Mouse (Mus musculus) MEL (cell line): Measurements from ENCODE around the gene Bcan.

ENCODE experiments used
- CTCF ChIP-seq, 3 experiments: IDR thresholded peaks in 2 of 3; conservative IDR thresholded peaks in 1 of 3; 2 replicates each; pipeline ENCODE4 v1.5.1; 2011 to 2012; ENCODE audit warnings: low read length in 3 of 3, low read depth in 2 of 3, mild to moderate bottlenecking in 2 of 3, improper control_type of control experiment in 1 of 3, inconsistent platforms in 1 of 3, mixed read lengths in 1 of 3, moderate library complexity in 1 of 3; ENCODE audit not compliant: control insufficient read depth in 1 of 3, insufficient read depth in 1 of 3, poor library complexity in 1 of 3, severe bottlenecking in 1 of 3
- GABPA ChIP-seq: IDR thresholded peaks from 2 replicates; pipeline ENCODE4 v1.6.1; 2012; ENCODE audit warnings: low read depth, mild to moderate bottlenecking, inconsistent platforms, low read length, improper control_type of control experiment, moderate library complexity
- POLR2A ChIP-seq, 2 experiments: IDR thresholded peaks; 2 replicates each; pipeline ENCODE4 v1.6.1; 2011 to 2012; ENCODE audit warnings: low read length in 2 of 2, mild to moderate bottlenecking in 2 of 2, control low read depth in 1 of 2, improper control_type of control experiment in 1 of 2, low read depth in 1 of 2, moderate library complexity in 1 of 2; ENCODE audit not compliant: control insufficient read depth in 1 of 2, insufficient read depth in 1 of 2, poor library complexity in 1 of 2
- SMC3 ChIP-seq: IDR thresholded peaks from 2 replicates; pipeline ENCODE4 v1.6.1; 2011; ENCODE audit warnings: low read depth, low read length, improper control_type of control experiment
- TBP ChIP-seq: IDR thresholded peaks from 2 replicates; pipeline ENCODE4 v1.8.0; 2011; ENCODE audit warnings: low read depth, low read length, improper control_type of control experiment

- TF ChIP-seq POLR2A (IDR thresholded peaks at IDR 0.05; ENCODE audit: control insufficient read depth in 1 of 2, insufficient read depth in 1 of 2, low read depth in 1 of 2, low read length in 2 of 2, poor library complexity in 1 of 2) (no peak), CTCF (IDR thresholded peaks at IDR 0.05 in 2 of 3, conservative IDR thresholded peaks at IDR 0.05 in 1 of 3; ENCODE audit: control insufficient read depth in 1 of 3, insufficient read depth in 1 of 3, low read depth in 2 of 3, low read length in 3 of 3, poor library complexity in 1 of 3, severe bottlenecking in 1 of 3) (no peak), TBP (no peak), SMC3 (no peak), GABPA (no peak)
Measured at GRCm38 (mm10) chr3:88023192-88024074, 23.4 kb upstream of the Bcan start.
